8 mouse cellular contexts compared by ENCODE assay signal in the genomic region with DNA sequence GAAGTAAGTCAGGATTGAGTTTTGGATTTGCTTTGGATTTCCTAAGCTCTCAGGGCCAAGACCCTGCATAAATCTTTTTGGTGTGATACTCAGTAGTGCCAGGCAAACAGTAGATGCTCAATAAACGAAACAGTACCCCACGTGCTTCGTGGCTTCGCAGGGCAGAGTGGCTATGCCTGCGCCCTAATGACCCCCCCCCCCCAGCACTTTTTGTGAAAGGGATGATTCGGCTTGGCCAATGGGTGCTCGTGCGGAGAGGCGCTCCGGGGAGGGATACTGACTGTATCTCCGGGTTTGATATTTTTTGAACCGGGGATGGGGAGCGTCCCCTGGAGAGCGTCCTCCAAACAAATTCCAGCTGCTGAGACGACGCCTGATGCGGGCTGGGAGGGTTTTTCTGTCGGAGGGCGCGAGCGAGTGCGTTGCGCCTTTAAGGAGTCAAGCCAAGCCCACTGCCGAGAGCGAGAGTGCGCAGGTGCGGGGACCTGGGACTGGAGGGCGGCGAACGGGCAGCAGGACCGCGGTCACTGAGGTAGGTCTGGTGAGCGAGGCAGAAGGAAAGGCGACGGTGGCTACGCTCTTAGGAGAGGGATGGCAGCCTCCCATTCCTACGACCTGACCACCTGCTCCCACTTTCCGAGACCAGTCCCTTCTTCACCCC. TPM values are rescaled to one million over a fixed set of nuclear protein-coding genes. Genes with fewer than 3 reads are reported as not detected.
DNase-seq lines count a peak whose midpoint lies in the region; ATAC-seq lines count a peak whose summit lies in the region.

A gene (plus strand): TSS at position 471 of the 661 bp plus-strand sequence.

- 1% methylated on average over 38 of the region's 38 CpGs for WGBS in hindbrain, embryonic 13.5 days

- H3K27me3 ChIP-seq in hindbrain, embryonic 13.5 days = peaks cover 38% of the 10 kb centered on the region

- peak within 1 kb of the TSS; percentile 62 for H3K4me3 ChIP-seq in hindbrain, embryonic 13.5 days

- H3K27ac ChIP-seq in hindbrain, embryonic 13.5 days = peak within 1 kb of the TSS; percentile 87

- peaks cover 22% of the 10 kb centered on the region for H3K4me1 ChIP-seq in hindbrain, embryonic 13.5 days (replicated peaks)

- no peaks in the 10 kb centered on the region for H3K9me3 ChIP-seq in hindbrain, embryonic 13.5 days

- peak within 1 kb of the TSS; percentile 84 for H3K4me2 ChIP-seq in hindbrain, embryonic 13.5 days

- DNase-seq in Muller cell, postnatal 12 days (ENCODE audit: inconsistent ontology term) = peak; percentile 86
- DNase-seq in cerebellum, adult 9-11 months = peak; percentile 92
- peak; percentile 77 to 83 for DNase-seq in frontal cortex, postnatal 25 days (ENCODE audit: low spot score in 2 of 2)
- peak; percentile 83 to 84 for DNase-seq in layer of hippocampus, postnatal 14 days (ENCODE audit: low spot score in 2 of 2)
- peak; percentile 87 for DNase-seq in lung, postnatal 10 days
- DNase-seq in ovary, postnatal 36 days (ENCODE audit: low spot score) = peak; percentile 87
- DNase-seq in thymus, postnatal 14 days = peak; percentile 84

- no peaks in the 10 kb centered on the region for H3K36me3 ChIP-seq in hindbrain, embryonic 13.5 days

- peak; percentile 93 for ATAC-seq in hindbrain, embryonic 13.5 days (ENCODE audit: low FRiP score)

- H3K9ac ChIP-seq in hindbrain, embryonic 13.5 days = peak within 1 kb of the TSS; percentile 81

RNA-seq across cellular contexts. Expression of the gene that starts here (rescaled TPM):
- 31.7 and 31.9 TPM in 2 replicates for polyA plus RNA-seq in hindbrain, embryonic 13.5 days (2015; fragmentation: Nextera tagmentation; extraction: Ambion mirVana)
- 10 to 100 TPM; 61.4 to 61.8 TPM for total RNA-seq in layer of hippocampus, postnatal 14 days (2021)

Comparison
In these comparisons a context has a peak if more than half of its experiments do, and no peak if none do; other contexts are left out.
1. Peak in every context shown above with its lines: DNase-seq, ATAC-seq, H3K4me3 ChIP-seq and H3K27ac ChIP-seq.